Mouse (Mus musculus): ENCODE measurements around the gene S100pbp. TPM values are rescaled to one million over a fixed set of nuclear protein-coding genes. Genes with fewer than 3 reads are reported as not detected.

Gene S100pbp
- polyA plus RNA-seq, 1 experiment from 2014 or later: 21.3 TPM

- Histone ChIP-seq H3K27me3 (replicated peaks) (peaks cover 99% of the 10 kb centered on the region), H3K9ac (no peak overlapping the region), H3K4me3 (peak overlapping the region; percentile 28; the same call in 1 of the 2 replicates), H3K36me3 (no peaks in the 10 kb centered on the region), H3K4me2 (peak overlapping the region; percentile 59), H3K9me3 (replicated peaks) (no peaks in the 10 kb centered on the region), H3K27ac (ENCODE audit: poor library complexity, severe bottlenecking) (no peak overlapping the region), H3K4me1 (replicated peaks) (peaks cover 39% of the 10 kb centered on the region)
- no peak; the same call in 1 of the 2 replicates for ATAC-seq (ENCODE audit: insufficient number of reproducible peaks, low FRiP score)
- 28% methylated on average over 8 of the region's 8 CpGs for WGBS
Observed at GRCm38 (mm10) chr4:129227985-129228381, 38.5 kb upstream of the S100pbp start.

DNA sequence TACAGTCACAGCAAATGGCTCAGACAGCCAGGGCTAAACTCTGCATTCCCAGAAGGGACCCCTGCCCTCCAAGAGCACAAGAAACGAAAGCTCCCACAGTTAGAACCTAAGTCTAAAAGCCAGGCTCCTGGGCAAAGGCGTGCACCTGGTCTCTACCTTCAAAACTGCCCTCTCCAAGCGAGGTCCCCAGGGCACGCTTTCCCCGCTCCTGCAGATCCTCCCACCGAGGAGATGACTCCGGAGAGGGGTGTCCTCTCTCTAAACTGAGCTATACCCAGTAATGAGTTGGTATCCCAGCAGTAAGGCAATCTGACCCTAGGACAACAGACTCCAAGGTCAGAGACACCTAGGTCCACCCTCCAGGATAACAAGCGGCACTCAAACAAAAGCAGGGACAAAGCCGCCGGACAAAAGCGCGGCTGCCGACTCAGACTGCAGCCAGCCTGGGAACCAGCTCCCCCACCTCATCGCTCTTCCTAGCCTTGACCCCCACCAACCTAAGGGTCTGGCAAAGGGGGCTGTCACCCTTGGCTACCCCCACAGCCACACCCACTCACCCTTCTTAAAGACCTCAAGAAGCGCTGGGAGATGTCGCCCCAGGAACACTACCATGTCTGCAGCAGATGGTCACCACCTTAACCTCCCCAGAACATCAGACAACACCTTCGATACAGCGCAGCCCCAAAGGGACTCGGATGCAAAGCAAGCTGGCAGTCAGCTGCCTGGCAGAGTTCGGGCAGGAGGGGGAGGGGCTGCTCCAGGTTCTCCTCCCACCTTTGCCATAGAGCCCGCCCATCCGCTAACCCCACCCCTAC is 37.9 kb upstream of the S100pbp start:
- WGBS: 10% methylated on average over 22 of the region's 22 CpGs
- no peaks in the 10 kb centered on the region for H3K9me3 ChIP-seq (replicated peaks)
- H3K4me1 ChIP-seq (replicated peaks): peaks cover 42% of the 10 kb centered on the region
- H3K27me3 ChIP-seq (replicated peaks): peaks cover 99% of the 10 kb centered on the region
- peak overlapping the region; percentile 28; the same call in 1 of the 2 replicates for H3K4me3 ChIP-seq
- no peak for ATAC-seq (ENCODE audit: insufficient number of reproducible peaks, low FRiP score)
- H3K9ac ChIP-seq: peak overlapping the region; percentile 50; the same call in 1 of the 2 replicates
- no peak overlapping the region for H3K27ac ChIP-seq (ENCODE audit: poor library complexity, severe bottlenecking)
- peak overlapping the region; percentile 59 for H3K4me2 ChIP-seq
- H3K36me3 ChIP-seq: no peaks in the 10 kb centered on the region

GRCm38 (mm10) chr4:129226441-129226963 is 37.0 kb upstream of the S100pbp start:
- Histone ChIP-seq H3K4me3 (no peak overlapping the region), H3K4me2 (peak overlapping the region; percentile 59)
- 22% methylated on average over 5 of the region's 5 CpGs for WGBS

DNA sequence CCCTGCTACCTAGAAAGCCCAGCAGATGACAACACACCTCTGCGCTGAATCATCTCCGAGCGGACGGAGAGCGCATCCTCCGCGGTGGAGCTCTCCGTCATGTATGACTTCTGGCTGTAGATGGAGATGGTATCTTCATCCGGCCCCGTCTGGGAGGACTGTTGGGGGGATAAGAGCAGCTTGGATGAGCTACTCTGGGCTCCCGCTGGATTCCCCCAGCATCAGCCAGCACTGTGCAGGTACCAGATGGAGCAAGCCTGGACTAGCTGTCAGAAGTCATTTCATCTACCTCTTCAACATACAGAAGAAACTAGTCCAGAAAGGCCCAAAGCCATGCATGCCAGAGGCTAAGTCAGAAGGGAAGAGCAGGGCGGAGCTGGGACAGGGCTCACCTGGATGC is 35.8 kb upstream of the S100pbp start:
- no peak overlapping the region for H3K9ac ChIP-seq
- peaks cover 6% of the 10 kb centered on the region; the same call in 1 of the 2 replicates for H3K36me3 ChIP-seq
- peaks cover 99% of the 10 kb centered on the region for H3K27me3 ChIP-seq (replicated peaks)
- ATAC-seq (ENCODE audit: insufficient number of reproducible peaks, low FRiP score): no peak
- no peak overlapping the region for H3K4me2 ChIP-seq
- no peak overlapping the region for H3K4me3 ChIP-seq
- H3K4me1 ChIP-seq (replicated peaks): peaks cover 46% of the 10 kb centered on the region
- H3K27ac ChIP-seq (ENCODE audit: poor library complexity, severe bottlenecking): no peak overlapping the region
- WGBS: 95% methylated on average over 12 of the region's 12 CpGs
- H3K9me3 ChIP-seq (replicated peaks): no peaks in the 10 kb centered on the region

More at GRCm38 (mm10) chr4:129226441-129226963, 37.0 kb upstream of the S100pbp start:
- Histone ChIP-seq H3K4me1 (replicated peaks) (peaks cover 46% of the 10 kb centered on the region), H3K9ac (0 out of 2 replicates have a peak overlapping the region, but pooled peaks have one; percentile 18), H3K27me3 (replicated peaks) (peaks cover 99% of the 10 kb centered on the region), H3K9me3 (replicated peaks) (no peaks in the 10 kb centered on the region), H3K27ac (ENCODE audit: poor library complexity, severe bottlenecking) (no peak overlapping the region), H3K36me3 (no peaks in the 10 kb centered on the region)
- no peak for ATAC-seq (ENCODE audit: insufficient number of reproducible peaks, low FRiP score)

- Histone ChIP-seq H3K36me3 (peaks cover 18% of the 10 kb centered on the region), H3K9me3 (replicated peaks) (no peaks in the 10 kb centered on the region), H3K27ac (ENCODE audit: poor library complexity, severe bottlenecking) (no peak overlapping the region), H3K27me3 (replicated peaks) (peaks cover 94% of the 10 kb centered on the region), H3K4me2 (peak overlapping the region; percentile 84), H3K4me1 (replicated peaks) (peaks cover 46% of the 10 kb centered on the region), H3K9ac (peak overlapping the region; percentile 51), H3K4me3 (peak overlapping the region; percentile 44)
- 22% methylated on average over 51 of the region's 55 CpGs for whole genome bisulfite sequencing
- 0 out of 2 replicates have a peak, but pooled peaks have one; percentile 12 for ATAC-seq (ENCODE audit: insufficient number of reproducible peaks, low FRiP score)
Observed at GRCm38 (mm10) chr4:129223421-129224281, 34.1 kb upstream of the S100pbp start.

DNA sequence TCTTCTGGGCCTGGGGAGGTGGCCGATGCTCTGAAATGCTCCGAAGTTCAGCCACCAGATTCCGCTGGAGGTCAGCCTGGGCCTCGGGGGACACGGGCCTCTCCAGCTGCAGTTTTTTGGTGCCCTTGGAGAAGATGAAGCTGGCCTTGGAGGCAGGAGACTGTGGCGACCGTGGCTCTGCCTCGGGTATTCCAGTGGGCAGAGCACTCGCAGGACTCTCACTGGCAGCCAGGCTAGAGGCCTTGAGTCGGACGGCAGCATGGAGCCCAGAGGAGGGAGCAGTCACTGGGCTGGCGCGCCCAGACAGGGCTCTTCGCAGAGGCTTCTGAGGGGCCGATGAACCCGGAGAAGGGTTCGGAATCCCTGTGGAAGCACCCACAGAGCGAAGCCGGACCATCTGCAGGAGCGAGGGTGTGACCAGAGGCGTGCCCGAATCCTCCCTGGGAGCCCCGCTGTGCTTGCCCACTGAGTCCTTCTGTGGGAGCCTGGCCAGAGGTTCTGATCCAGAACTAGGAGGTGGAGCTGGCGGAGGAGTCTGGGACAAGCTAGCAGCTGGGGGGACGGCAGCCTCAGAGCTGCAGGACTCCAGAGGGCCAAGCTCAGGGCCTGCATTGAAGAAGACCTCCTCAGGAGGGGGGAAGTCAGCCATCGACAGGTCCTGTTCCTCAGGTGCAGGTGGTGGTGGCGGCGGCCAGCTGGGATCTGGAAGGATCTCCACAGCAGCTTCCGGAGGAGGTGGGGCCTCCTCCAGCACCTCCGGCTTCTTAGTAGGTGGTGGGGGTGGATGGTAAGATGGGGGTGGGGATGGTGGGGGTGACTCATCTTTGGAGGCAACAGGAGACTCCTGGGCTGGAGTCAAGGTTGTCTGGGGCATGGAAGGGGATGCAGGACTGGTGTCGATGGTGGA is 32.7 kb upstream of the S100pbp start:
- peaks cover 87% of the 10 kb centered on the region for H3K27me3 ChIP-seq (replicated peaks)
- H3K4me2 ChIP-seq: no peak overlapping the region
- H3K4me1 ChIP-seq (replicated peaks): peaks cover 34% of the 10 kb centered on the region
- peaks cover 32% of the 10 kb centered on the region for H3K36me3 ChIP-seq
- 42% methylated on average over 30 of the region's 31 CpGs for WGBS
- no peaks in the 10 kb centered on the region for H3K9me3 ChIP-seq (replicated peaks)
- H3K9ac ChIP-seq: no peak overlapping the region
- ATAC-seq (ENCODE audit: insufficient number of reproducible peaks, low FRiP score): no peak
- no peak overlapping the region for H3K27ac ChIP-seq (ENCODE audit: poor library complexity, severe bottlenecking)
- no peak overlapping the region for H3K4me3 ChIP-seq

GRCm38 (mm10) chr4:129221097-129222010 is 31.8 kb upstream of the S100pbp start:
- Histone ChIP-seq H3K9ac (no peak overlapping the region), H3K27ac (ENCODE audit: poor library complexity, severe bottlenecking) (no peak overlapping the region), H3K4me1 (replicated peaks) (peaks cover 24% of the 10 kb centered on the region), H3K4me2 (no peak overlapping the region), H3K36me3 (peaks cover 41% of the 10 kb centered on the region), H3K27me3 (replicated peaks) (peaks cover 78% of the 10 kb centered on the region), H3K9me3 (replicated peaks) (no peaks in the 10 kb centered on the region), H3K4me3 (no peak overlapping the region)
- no peak for ATAC-seq (ENCODE audit: insufficient number of reproducible peaks, low FRiP score)
- WGBS: 60% methylated on average over 23 of the region's 23 CpGs

GRCm38 (mm10) chr4:129220376-129221089 is 31.0 kb upstream of the S100pbp start:
- Histone ChIP-seq H3K9ac (no peak overlapping the region), H3K4me1 (replicated peaks) (peaks cover 21% of the 10 kb centered on the region), H3K27me3 (replicated peaks) (peaks cover 70% of the 10 kb centered on the region), H3K27ac (ENCODE audit: poor library complexity, severe bottlenecking) (no peak overlapping the region), H3K9me3 (replicated peaks) (no peaks in the 10 kb centered on the region), H3K4me3 (no peak overlapping the region), H3K4me2 (no peak overlapping the region), H3K36me3 (peaks cover 49% of the 10 kb centered on the region)
- WGBS: 67% methylated on average over 7 of the region's 7 CpGs
- no peak for ATAC-seq (ENCODE audit: insufficient number of reproducible peaks, low FRiP score)

GRCm38 (mm10) chr4:129219198-129219597 is 29.7 kb upstream of the S100pbp start:
- Histone ChIP-seq H3K9me3 (replicated peaks) (no peaks in the 10 kb centered on the region), H3K27ac (ENCODE audit: poor library complexity, severe bottlenecking) (no peak overlapping the region), H3K4me1 (replicated peaks) (peaks cover 19% of the 10 kb centered on the region), H3K27me3 (replicated peaks) (peaks cover 57% of the 10 kb centered on the region), H3K4me2 (no peak overlapping the region), H3K9ac (no peak overlapping the region), H3K36me3 (peaks cover 62% of the 10 kb centered on the region), H3K4me3 (no peak overlapping the region)
- no peak for ATAC-seq (ENCODE audit: insufficient number of reproducible peaks, low FRiP score)
- 87% methylated on average over 10 of the region's 10 CpGs for WGBS

All from heart, embryonic 12.5 days (tissue).